Mouse (Mus musculus): ENCODE data around the gene Ston1. TPM values are rescaled to one million over a fixed set of nuclear protein-coding genes. Genes with fewer than 3 reads are reported as not detected.

Ston1 gene
- polyA plus RNA-seq, 1 experiment from 2014 or later: 1.6 TPM

Other genes with a start within 250 kb of the Ston1 start
- gene Foxn2, start 157.0 kb upstream of the Ston1 start, polyA plus RNA-seq (2015; fragmentation: Nextera tagmentation; extraction: Ambion mirVana): 11.6 and 13.0 TPM in 2 replicates
- gene Ppp1r21, start 67.6 kb upstream of the Ston1 start, polyA plus RNA-seq (2015; fragmentation: Nextera tagmentation; extraction: Ambion mirVana): 28.1 and 29.5 TPM in 2 replicates
- gene Gtf2a1l, start 71.0 kb downstream of the Ston1 start, polyA plus RNA-seq (2015; fragmentation: Nextera tagmentation; extraction: Ambion mirVana): 0.21 and 0.22 TPM in 2 replicates
- gene Lhcgr, start 194.3 kb downstream of the Ston1 start, polyA plus RNA-seq (2015; fragmentation: Nextera tagmentation; extraction: Ambion mirVana): 1.6 and 3.2 TPM in 2 replicates